Mouse (Mus musculus) mouse trophoblast stem cell (cell line): ENCODE results near the gene Gusb.
"Not testable (repeated sequence)": the region's sequence is repeated elsewhere in the genome, so short reads cannot be mapped to it uniquely, and the experiment has no call there.

Source experiments
- in situ Hi-C, 2 experiments: fragments of 300-500 bp; cut with MseI, MboI; formaldehyde crosslinking; loops; 2 replicates in 1 of 2; 3 replicates in 1 of 2; pipeline ENCODE4 v1.15.1; 2025

The Gusb gene

GRCm38 (mm10) chr5:129974866-129975311, 28.0 kb downstream of the Gusb start:
- in situ Hi-C loops = no loop called here

DNA sequence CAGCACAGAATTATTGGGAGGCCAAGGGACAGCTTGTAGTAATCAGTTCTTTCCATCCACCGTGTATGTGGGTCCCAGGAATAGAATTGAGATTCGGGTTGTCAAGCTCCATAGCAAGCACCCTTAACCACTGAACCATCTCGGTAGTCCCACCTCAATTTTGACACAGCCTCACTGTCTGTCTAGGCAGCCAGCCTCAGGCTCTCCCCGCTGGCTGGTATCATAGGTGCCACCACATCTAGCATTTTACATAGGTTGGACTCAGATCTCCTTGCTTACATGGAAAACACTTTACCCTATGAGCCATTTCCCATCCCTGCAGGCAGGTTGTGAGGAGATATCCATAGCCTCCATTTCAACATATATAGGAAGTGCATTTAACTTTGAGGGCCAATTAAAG, 28.5 kb downstream of the Gusb start:
- in situ Hi-C loops = no loop called here

GRCm38 (mm10) chr5:129971491-129971890, 31.4 kb downstream of the Gusb start:
- in situ Hi-C loops = no loop called here

GRCm38 (mm10) chr5:129968417-129968816, 34.4 kb downstream of the Gusb start:
- in situ Hi-C loops = no loop called here

- in situ Hi-C loops = no loop called here
These were observed 36.4 kb downstream of the Gusb start for GRCm38 (mm10) chr5:129966448-129966847.

GRCm38 (mm10) chr5:129963224-129963623, 39.6 kb downstream of the Gusb start:
- in situ Hi-C loops = no loop called here

DNA sequence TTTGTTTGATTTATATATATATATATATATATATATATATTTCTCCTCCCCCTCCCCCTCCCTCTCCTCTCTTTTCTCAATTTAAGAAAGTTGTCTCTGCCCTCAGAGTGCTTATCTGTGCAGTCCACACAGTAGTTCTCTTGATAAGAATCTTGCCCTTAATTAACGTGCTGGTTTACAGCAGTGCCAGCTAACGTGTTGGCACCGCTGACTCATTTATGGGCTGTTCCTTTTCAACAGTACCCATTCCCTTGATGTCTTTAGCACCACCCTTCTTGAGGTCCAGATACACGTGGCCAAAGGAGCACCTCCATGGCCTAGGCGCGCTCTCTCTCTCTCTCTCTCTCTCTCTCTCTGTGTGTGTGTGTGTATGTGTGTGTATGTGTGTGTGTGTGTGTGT, 47.1 kb downstream of the Gusb start:
- in situ Hi-C loops = no loop called here

- in situ Hi-C loops = no loop called here
These were observed 48.2 kb downstream of the Gusb start for GRCm38 (mm10) chr5:129954473-129955254.

- in situ Hi-C loops = no loop called here
These were observed 50.7 kb downstream of the Gusb start for GRCm38 (mm10) chr5:129952143-129952542.

- in situ Hi-C loops = no loop called here
These were observed 55.3 kb downstream of the Gusb start for GRCm38 (mm10) chr5:129947528-129948033.

- in situ Hi-C loops = no loop called here
These were observed 59.4 kb downstream of the Gusb start for GRCm38 (mm10) chr5:129943402-129943801.

DNA sequence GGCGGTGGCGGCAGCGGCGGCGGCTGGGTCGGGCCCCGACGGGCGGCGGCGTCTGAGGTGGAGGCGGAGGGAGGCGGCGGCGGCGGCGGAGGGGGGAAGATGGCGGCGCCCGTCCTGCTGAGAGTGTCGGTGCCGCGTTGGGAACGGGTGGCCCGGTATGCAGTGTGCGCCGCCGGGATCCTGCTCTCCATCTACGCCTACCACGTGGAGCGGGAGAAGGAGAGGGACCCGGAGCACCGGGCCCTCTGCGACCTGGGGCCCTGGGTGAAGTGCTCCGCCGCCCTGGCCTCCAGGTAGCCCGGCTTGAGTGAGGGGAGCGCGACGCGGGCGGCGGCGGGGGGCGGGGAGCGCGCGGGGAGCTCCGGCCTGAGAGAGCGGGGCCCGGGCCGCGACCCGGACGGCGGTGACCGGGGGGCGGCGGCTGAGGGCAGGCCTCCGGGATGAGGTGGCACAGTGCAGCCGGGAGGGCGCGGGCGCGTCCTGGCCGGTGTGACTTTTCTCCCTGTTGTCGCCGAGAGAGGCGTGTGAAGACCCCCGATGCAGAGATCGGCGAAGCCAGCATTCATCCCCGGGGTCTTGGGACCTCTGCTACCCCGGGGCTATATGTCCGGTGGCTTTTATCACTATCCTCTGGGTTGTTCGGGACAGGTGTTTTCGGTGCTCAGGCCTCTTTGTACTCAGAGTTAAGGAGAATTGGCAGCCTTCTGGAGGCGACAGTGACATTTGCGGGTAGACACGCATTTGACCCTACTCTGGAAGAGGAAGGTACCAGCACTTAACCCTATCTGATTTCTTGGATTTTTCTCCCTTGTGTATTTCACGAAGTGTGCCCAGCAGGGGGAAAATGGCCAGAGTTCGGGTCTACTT, 60.5 kb downstream of the Gusb start:
- in situ Hi-C loops = not testable (repeated sequence)

DNA sequence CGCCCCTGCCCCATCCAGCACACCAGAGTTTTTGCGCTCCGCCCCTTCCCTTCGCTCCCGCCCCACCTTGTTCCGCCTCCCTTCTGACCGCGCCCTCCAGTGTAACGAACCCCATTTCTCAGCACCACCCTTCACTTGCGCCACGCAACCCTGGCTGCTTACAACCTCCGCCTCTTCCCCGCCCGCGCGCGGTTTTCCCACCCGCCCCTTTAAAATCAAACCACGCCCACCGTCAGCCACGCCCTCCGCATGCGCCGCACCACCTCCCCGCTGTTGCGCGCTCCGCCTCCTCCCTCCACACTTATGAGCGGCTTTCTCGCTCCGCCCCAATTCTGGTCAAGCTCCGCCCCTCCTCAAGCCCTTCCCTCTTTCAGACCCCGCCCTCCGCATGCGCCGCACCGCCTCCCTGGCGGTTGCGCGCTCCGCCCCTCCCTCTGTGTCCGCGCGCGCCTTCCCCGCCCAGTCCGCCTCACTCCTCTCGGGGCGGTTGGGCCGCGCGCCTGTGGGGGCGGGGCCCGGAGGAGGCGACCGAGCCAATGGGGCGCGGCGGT, 61.3 kb downstream of the Gusb start, which contains the start of gene Vkorc1l1:
TSS of gene Vkorc1l1 (plus strand) at position 476 of the 551 bp plus-strand sequence.
- in situ Hi-C loops = no loop called here

- in situ Hi-C loops = no loop called here
These were observed 61.9 kb downstream of the Gusb start for GRCm38 (mm10) chr5:129940736-129941494.

DNA sequence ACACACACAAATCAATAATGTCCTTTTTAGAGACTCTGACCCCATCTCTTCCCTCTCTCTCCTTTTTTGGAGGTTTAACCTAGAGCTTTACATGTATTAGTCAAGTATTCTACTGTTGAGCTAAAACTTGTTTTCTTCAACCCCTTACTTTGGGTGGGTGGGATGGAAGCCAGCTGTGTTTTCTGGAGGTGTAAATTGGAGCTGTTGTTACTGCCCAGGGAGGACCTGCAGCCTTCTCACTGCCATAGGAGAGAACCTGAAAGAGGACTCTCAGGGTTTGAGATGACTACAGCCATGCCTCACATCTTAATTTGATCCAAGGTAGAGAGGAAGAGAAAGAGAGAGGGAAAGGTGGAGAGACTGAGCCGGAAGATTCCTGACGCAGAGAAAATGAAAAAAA, 62.6 kb downstream of the Gusb start:
- in situ Hi-C loops = no loop called here
